Mouse (Mus musculus) cerebellum, adult 8-10 months (tissue): ENCODE measurements around the gene Tenm3.

Experiments used
- DNase-seq: peaks from one replicate; pipeline ENCODE4 v3.0.0; 2022

The Tenm3 gene

GRCm38 (mm10) chr8:48740147-48740881, 103.4 kb downstream of the Tenm3 start:
- DNase-seq = no peak

GRCm38 (mm10) chr8:48733731-48734130, 110.0 kb downstream of the Tenm3 start:
- no peak for DNase-seq

DNA sequence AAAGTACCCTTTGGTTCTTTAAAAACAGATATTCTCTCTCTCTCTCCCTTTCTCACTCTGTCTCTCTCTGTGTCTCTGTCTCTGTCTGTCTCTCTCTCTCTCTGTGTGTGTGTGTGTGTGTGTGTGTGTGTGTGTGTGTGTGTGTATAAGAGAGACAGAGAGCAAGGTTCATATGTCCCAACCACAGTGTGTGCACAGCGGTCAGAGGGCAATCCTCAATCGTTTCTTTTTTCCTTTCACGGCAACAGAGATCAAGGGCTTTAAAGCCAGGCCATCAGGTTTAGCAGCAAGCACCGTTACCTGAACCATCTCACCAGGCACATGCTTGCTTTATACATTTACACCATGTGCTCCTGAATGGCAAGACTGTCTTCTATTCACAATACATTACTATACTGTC, 110.7 kb downstream of the Tenm3 start:
- no peak for DNase-seq

DNA sequence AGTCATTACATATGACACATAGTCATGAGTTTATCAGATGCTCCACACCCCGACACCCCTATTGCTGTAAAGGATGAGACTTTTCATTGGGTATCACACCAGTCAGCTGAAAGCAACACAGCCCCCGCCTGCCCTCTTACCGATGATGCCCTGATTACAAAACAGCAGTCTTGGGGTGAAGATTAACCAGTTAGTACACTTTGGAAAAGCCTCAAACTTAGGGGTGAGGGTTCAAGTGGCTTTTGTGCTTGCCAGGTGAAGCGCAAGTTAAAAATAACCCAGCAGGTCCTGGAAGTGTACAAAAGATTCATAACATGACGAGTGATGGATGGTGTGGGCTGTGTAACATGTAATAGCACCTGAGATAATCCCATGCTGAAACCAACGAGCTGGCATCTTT, 113.0 kb downstream of the Tenm3 start:
- no peak for DNase-seq

DNA sequence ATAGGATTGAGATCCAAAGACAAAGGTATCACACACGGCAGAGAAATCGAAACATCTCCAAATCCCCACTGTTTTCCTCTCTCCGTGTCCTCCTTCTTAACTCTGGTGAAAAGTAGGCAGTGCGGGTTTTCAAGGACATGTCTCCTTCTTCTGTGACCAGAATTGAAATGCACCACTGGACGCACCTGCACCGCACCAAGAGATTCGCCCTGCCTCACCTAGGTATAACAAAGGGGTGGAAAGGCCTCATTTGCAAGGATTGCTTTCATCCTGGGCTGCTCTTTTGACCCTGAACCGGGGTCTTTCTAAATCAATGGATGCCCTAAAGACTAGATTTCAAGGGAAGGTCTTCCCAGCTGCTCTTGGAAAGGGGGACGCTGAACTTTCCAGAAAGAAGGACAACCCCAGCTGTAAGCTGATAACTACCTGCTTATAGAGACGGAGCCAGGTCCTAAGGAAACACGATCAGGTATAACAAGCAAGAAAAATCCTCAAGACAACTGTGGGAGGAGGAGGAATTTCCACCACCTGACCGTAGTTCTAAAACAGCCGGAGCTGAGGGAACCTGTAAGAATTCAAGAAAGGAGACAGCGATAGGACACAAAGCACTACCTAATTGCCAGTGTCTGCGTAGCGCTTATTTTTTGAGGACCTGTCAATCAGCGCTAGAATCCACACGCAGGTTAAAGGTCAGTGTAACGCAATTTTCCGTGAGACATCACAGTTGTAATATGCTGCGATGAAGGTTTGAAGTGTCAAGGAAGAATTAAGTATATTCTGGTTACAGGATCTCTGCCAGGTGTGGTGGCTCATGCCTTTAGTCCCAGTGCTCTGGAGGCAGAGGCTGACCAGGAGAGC, 114.7 kb downstream of the Tenm3 start:
- no peak for DNase-seq

DNA sequence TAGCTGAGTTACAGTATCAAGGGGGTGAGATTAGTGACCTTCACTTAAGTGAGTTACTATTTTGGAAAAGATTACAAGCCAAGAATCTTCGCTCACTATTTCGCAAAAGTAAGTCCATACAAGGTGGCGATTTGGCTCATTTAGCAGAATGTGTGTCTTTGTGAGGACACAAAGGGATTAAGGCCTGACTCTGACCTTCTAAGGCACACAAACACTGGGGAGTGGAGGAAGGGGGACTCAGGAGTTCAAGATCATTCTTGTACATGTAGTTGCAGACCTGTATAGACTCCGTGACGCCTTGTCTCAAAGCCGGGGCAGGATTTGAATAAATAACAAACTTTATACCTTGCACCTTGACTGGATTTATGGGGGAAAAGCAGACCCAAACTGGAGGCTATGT, 115.7 kb downstream of the Tenm3 start:
- no peak for DNase-seq

DNA sequence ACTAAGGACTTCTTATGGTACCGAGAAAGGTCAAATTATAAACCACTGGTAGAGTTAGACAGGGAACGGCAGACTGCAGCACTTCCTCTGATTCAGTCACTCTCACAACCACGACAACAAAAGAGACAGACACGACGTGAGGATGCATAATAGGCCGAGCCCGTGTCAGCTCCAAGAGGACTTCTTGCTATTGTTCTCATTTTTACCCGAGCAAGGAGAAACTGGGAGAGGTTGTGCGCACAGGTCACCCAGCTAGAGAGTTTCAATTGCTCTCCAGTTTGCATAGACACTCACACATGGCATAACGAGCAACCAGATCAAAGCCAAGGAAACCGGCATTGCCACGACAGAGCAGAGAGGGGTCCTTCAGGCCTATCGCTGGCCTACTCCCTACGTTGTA, 121.0 kb downstream of the Tenm3 start:
- DNase-seq = no peak

DNA sequence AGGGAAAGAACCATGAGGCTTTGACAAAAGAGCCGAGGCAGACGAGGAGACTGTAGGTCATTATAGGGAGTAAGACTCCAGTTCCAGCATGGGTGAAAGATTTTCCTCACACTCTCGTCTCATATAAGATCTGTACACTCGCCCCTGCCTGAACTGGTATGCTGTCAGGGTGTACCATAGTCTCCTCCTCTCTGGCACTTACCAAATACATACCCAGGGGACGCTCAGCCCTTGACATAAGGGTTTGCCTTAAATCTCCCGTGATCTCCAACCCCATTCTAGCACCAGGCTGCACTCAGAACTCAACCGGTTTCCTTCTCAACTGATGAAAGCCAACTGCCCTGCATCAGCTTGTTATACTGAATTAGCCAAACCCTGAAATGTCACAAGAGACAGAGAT, 121.4 kb downstream of the Tenm3 start:
- no peak for DNase-seq

- DNase-seq = no peak
Observed at GRCm38 (mm10) chr8:48721376-48721775, 122.4 kb downstream of the Tenm3 start.

DNA sequence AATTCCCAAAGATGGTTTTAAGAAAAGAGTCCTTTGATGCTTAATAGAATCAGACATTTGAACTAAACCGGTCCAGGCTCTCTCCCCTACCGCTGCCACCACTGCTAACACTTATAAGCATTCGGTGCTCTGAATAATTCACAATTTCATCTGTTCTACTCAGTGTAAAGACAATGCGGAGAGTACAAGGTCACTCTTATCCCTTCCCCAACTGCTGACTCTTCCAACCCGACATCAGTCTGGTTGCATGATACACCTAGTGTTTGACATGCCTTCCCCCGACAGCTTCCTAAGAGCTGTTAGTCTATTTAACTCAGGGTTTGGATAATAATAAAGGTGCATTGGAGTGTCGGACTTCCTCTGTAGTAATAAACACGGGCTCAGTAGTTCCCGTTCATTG, 128.1 kb downstream of the Tenm3 start:
- no peak for DNase-seq

DNA sequence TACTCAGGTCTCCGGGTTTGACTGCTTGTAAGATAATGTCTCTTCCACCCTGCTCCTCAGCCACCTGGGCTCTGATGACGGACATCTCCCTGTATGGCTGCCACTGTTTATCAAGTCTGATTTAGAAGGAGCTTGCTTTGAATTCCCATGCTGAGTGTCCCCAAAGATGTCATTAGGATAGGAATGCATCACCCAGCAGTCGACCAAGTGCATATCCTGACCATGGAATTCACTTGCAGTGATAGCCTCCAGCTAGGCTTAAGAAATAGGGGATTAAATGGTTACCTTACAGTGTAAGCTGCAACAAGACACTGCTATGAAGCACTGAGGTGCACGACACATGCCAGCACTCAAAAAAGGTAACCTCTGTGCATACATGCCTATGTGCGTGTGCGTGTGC, 137.1 kb downstream of the Tenm3 start:
- DNase-seq = no peak

DNA sequence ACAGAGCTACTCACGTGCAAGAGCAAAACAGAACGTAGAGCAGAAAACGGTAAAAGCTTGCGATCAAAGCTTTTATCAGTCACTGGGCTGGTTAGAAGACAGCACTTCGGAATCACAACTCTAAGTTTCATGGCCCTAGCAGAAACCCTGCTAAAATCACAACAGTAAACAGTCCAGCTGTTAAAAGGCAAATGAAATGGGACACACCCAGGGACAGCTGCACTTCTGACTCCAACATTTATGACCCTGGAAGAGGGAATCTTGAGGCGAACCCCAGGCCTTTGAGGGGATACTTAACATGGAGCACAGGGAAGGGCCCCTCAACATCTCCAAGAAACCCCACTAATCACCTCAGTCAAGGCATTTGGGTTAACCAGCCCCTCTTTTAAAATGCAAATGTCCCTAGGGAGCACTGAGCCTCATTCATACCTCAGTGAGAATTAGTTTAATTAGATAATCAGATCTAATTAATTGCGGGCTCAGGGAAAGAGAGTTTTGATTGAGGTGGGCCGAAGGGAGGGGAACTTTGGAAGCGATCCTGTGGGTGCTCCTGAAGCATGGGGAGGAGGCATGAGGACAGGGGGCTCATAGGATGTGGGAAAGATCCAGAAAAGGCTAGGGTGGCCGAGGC, 138.8 kb downstream of the Tenm3 start:
- DNase-seq = no peak

DNA sequence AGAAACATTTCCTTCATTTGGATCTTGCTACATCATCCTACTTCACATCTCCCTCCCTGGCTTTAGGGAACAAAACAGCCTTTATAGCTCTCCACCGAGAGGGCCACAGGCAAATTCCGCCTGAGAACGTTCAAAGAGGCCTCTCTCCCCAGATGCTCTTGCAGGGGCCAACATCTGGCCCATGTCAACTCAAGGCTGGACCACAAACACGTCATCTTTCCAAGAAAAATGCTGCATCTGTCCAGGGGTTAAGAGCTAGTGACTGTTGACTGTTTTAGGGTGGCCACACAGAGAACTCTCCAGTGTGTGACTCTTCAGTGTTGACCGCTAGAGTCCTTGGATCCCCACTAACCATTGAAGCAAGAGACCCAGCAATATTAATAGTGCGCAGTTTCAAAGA, 139.3 kb downstream of the Tenm3 start:
- no peak for DNase-seq

DNA sequence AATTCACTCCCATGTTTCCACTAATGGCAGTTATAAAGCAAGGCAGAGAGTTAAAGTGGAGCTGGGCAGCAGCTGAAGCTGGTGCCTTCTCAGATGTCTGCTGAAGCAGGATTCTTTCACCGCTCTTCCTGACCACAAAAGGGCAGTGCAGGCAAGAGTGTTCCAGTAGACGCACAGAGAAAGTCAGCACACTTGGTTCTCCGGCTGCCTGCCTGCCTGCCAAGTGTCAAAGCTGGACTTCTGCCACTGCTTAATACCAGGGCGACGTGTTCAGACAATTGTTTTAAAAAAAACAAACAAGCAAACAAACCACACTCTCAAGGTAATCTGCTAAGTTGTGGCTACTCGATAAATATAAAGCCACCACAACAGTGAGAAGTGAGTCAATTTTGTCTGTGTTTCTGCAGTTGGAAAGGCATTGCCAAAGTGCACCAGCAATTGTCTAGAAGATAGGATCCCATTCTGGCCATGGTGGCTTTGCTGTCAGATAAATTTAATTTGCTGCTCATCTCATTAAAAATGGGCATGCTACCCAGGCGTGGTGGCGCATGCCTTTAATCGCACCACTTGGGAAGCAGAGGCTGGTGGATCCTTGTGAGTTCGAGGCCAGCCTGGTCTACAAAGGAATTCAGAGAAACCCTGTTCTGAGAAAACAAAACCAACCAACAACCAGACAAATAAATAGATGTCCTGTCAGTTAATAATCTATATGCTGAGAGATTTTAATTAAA, 152.9 kb downstream of the Tenm3 start:
- DNase-seq = no peak

DNA sequence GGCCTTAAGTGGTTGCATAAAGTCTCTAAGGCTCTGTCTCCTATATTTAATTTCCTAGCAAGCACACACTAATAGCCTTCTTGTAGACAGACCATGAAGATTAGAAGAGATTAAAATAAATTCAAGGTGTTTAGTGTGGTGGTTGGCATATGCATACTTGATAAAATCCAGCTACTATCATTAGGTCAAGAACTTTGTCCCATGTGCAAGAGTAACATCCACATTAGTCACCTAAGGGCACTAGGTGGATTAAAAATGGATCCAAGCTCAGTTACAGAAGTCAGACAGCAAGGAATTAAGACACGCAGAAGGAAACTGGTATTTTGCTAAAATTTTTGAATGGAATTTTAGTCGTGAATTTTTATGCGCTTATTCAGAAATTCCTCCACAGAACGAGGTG, 155.0 kb downstream of the Tenm3 start:
- DNase-seq = no peak

- DNase-seq = no peak
Observed at GRCm38 (mm10) chr8:48688188-48688587, 155.6 kb downstream of the Tenm3 start.

- DNase-seq = no peak
Observed at GRCm38 (mm10) chr8:48673476-48673875, 170.3 kb downstream of the Tenm3 start.

- DNase-seq = no peak
Observed at GRCm38 (mm10) chr8:48672471-48672870, 171.3 kb downstream of the Tenm3 start.

DNA sequence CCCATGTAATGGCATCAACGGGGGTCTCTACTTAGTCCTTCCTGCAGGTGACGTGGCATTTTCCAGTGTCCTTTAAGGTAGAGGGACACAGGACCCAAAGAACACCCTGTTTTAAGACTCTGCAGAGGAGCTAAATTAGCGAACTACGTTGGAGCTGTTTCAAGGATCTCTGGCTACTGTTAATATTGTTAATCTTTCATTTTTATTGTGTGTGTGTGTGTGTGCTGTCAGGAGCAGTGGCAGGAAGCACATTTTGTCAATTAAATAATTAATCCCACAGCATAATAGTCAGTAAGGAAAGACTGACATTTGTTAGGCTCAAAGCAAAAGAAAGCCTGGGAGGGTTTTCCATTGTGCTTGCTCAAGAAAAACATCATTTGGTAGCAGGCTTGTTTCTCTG, 172.4 kb downstream of the Tenm3 start:
- no peak for DNase-seq

DNA sequence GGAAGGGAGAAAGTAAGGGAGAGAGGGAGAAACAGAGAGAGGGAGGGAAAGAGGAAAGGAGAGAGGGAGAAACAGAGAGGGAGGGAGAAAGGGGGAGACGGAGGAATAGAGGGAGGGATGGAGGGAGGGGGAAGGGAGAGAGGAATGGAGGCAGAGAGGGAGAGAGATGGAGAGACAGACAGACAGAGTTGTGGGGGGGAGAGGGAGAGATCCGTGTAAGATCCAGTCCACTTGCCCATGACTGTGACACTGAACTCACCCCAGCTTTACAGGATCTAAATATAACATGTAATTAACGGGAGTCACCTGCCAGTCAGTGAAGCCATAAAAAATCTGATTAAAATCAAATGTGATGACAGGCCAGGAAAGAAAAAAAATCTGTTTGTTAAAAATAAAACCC, 172.9 kb downstream of the Tenm3 start:
- no peak for DNase-seq

- DNase-seq = no peak
Observed at GRCm38 (mm10) chr8:48670387-48670786, 173.4 kb downstream of the Tenm3 start.

GRCm38 (mm10) chr8:48665193-48665592, 178.6 kb downstream of the Tenm3 start:
- DNase-seq = no peak

- no peak for DNase-seq
Observed at GRCm38 (mm10) chr8:48659226-48659625, 184.5 kb downstream of the Tenm3 start.
